Mouse (Mus musculus) heart, adult 2 months (tissue): Measurements from ENCODE around the gene Gart.

Experiments used
- CTCF ChIP-seq: fragments of 200-600 bp; IDR thresholded peaks from 2 replicates; pipeline ENCODE4 v1.8.1; 2022; ENCODE audit warnings: antibody characterized with exemption, mild to moderate bottlenecking, moderate library complexity
- EP300 ChIP-seq: fragments of 200-500 bp; IDR thresholded peaks from 2 replicates; pipeline ENCODE4 v1.6.1; 2011; ENCODE audit warnings: low read depth, low read length, control low read depth; ENCODE audit not compliant: insufficient read depth
- POLR2A ChIP-seq: fragments of 200-500 bp; IDR thresholded peaks from 2 replicates; pipeline ENCODE4 v1.6.1; 2011; ENCODE audit warnings: mild to moderate bottlenecking, low read depth, low read length, control low read depth; ENCODE audit not compliant: insufficient read depth

DNA sequence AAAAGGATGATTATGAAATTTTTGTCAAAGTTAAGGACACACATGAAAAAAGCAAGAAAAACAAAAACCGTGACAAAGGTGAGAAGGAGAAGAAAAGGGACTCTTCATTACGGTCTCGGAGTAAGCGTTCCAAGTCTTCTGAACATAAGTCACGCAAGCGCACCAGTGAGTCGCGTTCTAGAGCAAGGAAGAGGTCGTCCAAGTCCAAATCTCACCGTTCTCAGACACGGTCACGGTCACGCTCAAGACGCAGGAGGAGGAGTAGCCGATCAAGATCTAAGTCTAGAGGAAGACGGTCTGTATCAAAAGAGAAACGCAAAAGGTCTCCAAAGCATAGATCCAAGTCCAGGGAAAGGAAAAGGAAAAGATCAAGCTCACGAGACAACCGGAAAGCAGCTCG, 13.0 kb upstream of the Gart start:
- TF ChIP-seq POLR2A (no peak), CTCF (no peak), EP300 (no peak)
